Mouse (Mus musculus): ENCODE measurements at regions not wholly inside any gene's neighbourhood (a gene's known extent, or its start where the extent isn't known, plus 50 kb on each side); places are given as distances from the start of the nearest gene placed in this dataset.

DNA sequence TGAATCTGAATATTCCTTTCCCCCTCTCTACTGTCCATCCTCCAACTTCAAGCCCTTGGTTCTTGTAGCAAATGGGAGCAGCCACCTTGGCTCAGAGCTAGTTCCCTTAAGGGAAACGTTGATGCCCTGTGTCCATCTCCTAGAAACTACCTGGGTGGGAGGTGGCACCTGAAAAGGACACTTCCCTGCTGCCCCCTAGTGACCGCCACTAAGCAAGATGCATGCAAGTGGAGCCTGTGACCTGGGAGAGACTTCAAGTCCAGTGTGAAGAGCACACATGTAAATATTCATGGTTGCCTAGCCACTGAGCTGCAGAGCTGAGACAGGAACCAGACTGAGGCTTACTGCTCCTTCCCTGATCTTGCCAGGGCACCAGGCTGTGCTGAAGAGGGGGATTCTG lies 238.1 kb downstream of the Cdh26 start:
- DNase-seq: no peak

DNA sequence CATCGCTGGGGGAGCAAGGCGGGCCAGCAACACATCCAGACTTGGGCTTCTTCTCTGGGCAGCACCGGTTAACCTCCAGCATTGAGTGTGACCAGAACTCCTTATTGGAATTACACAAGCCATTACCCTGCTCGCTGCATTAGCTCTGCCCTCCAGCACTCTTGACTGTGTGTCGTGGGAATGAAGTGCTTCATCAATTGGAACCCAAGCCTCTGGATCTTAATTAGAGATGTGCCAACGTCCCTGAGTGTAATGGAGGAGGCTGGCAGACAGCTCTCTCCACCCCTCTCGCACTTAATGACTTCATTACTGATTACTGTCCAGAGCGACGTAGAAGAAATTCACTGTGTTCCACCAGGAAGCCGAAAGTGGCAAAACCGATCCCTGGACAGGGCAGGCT lies 240.6 kb downstream of the Cdh26 start:
- no peak for DNase-seq

DNA sequence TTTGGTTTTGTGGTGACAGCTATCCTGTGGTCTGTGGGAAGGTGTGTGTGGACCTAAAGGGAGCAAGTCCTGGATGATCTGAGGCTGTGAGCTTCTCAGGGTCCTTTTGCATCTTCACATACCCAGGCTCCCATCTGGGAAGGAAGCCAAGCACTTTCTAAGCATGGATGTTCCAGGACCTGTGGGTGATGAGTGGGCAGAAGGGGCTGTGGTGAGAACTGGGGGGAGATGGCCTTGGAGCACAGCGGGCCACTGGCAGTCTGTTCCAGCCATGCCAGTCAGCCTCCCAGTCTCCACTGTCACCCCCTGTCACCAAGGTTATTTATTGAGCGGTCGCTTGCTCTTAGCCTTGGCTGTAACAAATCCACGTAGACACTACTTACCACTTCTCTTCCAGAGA lies 243.3 kb downstream of the Cdh26 start:
- DNase-seq: no peak

DNA sequence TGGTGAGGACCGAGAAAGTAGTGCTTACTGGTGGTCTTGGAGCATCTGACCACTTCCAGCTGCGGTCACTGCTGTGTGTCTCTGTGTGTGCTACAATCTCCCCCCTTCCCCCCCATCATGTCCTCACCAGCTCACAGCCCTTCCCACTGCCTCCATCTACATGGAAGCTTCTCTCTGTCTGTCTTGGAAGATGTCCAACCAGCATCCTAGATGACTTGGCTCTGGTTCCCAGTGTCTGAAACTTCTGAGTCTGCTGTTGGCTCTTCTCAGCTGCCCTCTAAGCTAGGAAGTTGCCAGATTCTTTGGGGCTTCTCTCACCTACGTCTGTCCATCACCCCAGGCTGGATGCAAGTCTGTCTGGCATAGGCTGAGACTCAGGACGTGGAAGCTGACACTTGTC lies 244.3 kb downstream of the Cdh26 start:
- no peak for DNase-seq

DNA sequence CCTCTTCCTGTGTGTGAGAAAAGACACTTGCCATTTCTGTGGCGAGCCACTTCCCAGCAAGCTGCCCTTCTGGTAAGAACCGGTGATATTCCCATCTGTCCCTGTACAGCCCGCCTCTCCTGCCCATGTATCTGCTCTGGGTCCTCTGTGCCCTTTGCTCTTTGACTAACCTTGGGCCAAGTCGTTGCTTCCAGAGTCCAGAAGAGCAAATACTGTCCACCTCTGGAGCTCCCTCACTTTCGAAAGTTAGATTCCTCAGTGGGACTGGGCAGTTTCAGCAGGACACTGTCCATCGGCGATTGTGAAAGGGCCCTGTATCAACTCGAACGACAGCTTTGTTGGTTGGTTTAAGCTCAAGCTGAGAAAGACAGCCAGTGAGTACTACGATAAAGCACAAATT lies 246.6 kb downstream of the Cdh26 start:
- DNase-seq: no peak

DNA sequence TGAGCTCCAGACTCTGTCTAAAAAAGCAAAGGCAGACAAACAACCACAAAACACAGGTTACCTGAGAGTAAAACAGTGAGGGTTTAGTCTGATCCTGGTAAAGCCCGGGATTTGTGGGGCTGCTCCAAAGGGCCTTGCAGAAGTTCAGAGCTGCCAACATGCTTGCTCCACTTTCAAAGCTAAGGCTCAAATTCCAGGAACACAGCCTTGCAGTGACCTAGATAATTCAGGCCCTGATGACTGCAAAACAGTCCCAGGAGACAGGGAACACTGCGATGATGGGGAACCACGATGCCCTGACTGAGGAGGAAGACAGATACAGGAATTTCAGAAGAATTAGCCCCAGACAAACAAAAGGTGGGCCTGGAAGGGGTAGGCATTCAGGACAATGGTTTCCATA lies 250.0 kb downstream of the Cdh26 start:
- no peak for DNase-seq

DNA sequence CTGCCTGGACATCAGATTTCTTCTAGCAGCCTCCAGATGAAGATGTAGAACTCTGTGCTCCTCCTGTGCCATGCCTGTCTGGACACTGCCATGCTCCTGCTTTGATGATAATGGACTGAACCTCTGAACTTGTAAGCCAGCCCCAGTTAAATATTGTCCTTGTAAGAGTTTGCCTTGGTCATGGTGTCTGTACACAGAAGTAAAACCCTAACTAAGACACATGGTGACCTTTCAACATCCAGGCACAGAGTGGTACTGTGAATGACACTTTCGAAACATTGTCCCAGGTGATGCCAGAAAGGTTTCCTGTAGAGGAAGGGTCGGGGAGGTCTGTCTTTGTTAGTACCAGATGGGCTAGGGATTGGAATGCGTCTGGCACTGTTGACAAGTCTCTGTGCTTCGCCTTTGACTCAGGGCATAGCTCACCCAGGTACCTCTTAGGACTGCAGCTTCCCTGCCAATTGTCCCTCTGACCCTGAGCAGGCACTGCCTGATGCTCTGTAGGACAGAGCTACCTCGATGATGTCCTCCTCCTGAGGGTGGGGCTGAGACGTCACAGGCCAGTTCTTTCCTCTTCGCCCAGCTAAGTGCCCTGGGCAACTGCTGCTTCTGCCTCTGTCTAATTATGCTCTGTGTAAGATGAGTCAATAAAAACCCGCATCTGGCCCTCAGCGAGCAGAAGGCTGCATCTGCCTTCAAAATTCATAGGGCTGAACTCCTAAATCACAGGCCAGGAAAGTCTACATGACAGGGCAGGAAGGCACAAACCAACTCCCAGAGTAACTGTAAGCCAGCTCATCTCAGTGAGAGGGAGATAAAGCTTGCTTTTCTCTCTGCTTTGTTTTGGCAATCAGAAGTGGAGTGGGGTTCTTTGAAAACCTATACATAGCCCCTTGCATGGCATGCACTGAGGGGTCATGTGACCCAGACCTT lies 254.0 kb downstream of the Cdh26 start:
- no peak for DNase-seq

DNA sequence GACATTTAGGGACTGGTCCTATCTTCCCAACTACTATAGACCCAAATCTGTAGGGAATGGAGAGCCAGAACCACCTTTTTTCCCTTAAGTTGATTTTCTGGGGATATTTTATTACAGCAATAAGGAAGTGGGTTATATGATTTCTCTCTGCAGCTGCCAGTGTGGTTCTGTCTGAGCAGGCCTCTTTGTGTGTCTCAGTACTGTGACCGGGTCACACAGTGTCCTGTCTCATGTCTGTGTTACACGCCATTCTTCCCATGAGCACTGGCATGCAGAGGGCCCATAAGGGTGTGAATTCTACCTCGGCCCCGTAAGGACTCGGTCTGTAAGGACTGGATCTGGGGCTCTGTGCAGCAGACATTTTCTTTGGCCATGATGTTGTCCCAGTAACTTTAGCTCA lies 254.9 kb downstream of the Cdh26 start:
- no peak for DNase-seq

DNA sequence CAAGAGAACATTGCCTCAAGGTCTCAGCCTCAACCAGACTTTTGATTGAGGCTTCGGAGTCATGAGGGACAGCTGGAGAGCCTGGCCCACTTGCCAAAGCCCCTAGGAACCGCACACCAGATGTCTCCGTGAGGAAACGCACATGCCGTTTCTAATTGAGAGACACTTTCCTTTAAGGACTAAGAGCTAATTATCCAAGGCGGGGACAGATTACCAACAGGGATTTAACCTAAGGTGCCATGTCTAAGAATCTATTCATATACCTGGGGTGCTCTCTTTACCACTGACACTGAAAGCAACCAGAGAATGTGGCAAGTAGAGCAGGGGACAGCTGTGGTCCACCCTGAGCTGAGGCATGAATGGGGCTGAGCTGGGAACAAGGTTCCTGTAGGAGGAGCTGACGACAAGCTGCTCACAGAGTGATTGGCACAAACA lies 255.9 kb downstream of the Cdh26 start:
- no peak for DNase-seq

DNA sequence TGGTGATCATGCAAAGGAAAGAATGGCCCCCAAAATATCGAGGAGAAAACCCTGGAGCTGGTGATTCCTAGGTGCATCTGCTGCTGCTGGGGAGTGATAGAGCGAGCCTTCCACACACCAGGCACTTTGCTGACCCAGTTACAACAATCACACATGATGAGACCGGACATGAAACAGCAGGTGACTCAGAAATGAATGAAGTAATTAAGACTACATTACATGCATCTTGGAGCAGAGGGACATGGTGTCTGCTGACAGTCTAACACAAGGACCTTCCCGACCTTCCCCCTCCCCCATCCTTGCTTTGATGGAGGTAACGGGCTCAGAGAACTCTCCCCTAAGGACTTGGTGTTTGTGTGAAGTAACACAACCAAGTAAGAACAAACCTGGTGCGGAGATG lies 258.3 kb downstream of the Cdh26 start:
- no peak for DNase-seq

DNA sequence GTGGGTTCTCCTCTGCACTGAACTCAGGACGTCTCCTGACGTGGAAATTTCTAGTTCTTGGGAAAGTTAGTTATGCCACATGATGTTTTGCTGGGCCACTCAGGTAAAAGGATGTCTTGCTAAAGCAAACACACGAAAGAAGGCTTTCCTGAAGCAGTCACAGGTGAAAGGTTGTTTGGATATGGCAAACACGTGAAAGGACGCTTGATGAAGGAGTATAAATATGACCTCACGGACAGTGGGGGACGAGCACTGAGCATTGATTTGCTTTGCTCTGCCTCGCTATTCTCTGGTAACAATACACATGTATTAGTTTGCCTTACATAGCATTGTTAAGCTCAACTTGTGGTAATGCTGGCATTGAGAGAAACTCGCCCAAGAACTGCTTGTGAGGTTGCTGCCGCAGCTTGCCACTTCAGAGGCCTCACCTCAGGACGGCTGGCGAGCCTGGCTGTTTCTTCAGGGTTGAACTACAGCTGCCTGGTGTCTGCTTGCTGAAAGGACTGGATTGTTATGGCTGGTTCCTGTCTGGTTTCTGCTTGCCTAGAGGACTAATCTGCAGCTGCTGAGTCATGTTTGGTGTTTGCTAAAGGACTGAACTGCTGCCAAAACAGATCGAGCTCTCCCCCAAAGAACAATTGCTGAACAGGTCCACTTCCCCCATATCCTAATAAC lies 261.0 kb downstream of the Cdh26 start:
- DNase-seq: peak; percentile 9

DNA sequence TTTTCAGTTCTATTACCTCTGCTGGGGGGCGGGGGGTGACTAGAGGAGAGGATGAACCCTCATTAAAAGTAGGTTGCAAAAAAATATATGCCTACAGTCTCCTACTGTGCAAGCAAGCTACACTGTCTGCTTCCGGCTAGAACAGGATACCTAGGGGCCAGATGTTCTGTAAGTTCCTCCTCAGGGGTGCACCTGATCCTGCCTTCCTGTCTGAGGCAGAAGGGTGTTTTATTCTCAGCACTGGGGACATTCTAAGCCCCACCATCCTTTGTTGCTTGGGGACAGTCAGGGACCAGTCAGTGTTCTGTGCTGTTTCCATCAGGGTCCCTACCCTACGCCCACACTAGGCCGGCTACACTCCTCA lies 261.5 kb downstream of the Cdh26 start:
- DNase-seq: no peak

DNA sequence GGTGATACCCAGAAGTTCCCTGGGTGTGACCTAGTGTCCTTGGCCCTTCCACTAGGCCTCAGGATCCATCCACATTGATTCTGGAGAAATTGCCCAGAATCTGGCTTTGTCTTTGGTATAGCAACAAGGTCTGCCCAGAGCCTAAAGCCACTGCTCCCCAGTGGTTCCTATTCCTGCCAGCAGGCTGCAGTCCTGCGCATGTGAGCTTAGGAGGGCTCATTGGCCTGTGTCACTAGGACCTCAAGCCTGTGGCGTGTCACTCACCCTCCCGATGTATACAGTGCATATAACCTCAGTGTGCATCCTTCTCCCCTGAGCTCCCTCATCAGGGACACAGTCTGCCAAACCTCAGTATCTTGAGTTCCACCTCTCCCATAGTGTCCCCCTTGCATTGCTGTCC lies 261.9 kb downstream of the Cdh26 start:
- DNase-seq: no peak

DNA sequence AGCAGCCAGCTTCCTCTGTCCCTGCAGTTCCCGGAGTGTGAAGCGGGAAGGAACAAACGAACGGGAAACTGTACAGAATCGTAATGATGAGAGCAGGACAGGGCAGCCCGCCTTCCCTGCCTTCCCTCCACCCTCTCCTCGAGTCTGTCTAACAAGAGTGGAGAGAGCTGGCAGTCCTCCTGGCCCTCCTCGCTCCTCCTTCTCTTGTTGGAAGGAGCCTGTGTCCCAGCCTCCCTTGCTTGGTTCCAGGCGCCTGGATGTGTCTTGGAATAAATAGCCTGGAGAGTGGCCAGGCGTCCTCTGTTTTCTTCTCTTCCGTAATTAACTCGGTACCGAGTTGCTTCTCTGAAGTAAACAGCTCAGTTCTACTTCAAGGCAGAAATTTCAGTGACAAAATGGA lies 268.3 kb downstream of the Cdh26 start:
- peak; percentile 76 for DNase-seq

DNA sequence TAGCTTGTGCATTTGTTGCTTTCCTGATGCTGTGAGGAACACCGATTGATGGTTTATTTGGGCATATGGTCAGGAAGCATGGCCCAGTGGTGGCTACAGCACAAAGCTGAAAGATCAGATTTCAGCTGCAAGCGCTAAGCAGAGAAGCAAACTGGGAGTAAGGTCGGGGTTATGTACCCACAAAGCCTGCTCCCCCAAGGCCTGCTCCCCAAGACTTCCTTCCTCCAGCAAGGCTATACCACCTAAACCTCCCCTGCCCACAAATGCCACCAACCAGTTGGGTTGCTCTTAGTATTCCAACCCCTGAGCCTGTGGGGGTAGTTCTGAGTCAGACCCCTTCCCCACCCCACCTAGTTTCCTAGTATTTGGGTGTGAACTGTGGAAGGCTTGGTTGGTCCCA lies 270.5 kb downstream of the Cdh26 start:
- no peak for DNase-seq

DNA sequence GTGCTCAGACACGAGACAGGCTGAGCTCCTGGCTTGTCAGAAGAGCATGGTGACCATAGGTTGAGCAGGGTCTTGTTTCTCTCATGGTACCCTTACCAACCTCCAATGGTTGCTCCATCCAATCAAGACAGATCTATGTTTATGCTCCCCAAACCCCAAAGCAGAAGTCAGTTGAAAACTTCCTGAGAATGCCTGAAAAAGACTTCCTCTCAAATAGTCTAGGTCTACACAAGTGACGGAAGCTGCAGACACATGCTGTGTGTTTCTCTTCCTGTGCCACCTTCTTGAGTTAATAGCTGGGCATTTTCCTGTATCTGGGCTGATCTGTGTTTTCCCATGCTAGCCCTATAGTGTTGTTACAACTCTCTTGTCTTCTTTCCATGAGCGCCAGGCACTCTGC lies 274.2 kb downstream of the Cdh26 start:
- no peak for DNase-seq

DNA sequence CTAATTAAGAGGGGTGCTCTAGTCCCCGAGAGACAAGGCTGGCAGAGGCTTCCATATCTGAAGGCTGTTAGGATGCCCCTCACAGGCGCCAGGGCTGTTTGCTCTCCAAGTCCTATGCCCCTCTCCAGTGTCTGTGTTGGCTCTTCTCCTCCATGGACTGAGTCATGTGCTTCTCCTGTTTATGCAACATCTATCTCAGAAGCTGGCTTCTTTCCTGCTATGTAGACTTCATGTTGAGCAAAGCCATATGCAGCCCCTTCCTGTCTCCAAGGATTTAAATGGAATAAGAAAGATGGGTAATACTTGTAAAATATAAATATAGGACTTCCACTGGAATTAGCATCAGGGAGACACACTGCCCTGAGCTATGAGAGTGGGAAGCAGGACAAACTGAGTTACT lies 278.3 kb downstream of the Cdh26 start:
- DNase-seq: no peak

DNA sequence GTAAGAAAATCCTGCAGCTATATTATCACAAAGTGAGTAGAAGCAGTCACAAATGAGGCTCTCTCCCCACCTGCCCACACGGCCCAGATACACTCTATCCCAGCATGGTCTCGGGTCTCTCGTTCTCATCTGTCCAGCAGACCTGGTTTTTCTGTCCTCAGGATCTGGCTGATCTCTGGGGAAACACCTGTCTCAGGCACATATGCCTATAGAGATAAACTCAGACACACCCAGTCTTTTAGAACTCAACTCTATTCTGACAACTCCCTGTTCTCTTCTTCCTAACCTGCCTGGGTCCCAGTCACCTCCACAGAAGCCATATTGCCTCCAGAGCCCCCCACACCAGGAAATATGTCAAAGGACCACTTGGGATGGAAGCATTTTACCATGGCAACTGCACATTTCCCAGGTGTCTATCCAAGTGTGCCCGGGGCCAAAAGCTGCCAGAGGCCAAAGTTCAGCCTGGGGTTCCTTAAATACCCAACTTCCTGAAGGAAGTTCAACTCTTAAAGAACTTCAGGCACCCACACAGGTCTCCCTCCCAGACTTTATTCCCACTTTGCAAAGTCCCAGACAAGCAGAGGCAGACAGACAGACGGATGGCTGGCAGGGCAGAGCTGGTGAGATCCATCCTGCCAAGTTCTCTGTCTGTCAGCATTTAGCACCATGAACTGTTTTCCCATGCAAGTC lies 279.0 kb downstream of the Cdh26 start:
- DNase-seq: no peak

DNA sequence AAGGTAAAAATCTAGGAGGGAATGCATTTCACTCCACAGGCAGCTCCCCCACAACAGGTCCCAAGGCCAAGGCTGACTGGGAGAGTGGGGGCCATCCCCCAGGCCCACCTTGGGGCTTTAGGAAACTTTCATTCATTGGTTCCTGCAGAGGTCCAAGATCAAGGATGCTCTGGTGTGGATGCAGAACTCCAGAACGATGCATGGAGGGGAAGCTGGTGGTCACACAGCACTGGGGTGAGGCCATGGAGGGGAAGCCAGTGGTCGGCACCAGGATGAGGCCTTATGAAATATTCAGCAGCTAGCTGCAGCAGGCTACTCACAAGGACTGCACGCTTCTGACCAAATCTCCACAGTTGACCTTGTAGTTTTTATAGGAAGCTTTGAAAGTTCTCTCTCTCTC lies 279.7 kb downstream of the Cdh26 start:
- DNase-seq: no peak

DNA sequence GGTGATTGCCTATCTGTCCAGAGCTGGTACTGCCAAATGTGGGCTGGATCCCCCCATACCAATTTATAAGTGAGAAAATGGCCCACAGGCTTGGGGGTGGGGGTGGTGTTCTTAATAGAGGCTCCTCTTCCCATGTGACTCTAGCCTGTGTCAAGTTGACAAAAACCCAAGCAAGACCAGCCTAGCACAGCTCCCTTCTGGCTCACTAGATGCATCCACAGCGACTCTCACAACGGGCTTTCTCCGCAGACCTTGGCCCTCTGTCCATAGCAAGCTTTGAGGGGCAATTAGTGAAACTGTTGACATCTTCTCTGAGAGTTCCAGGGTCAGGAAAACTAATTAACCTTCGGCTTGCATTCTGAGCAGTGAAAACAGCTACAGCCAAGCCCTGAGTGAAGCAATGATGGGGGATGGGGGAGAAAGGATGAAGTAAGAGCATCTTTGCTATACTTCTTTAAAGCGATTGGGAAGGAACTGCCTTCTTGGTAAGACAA lies 281.3 kb downstream of the Cdh26 start:
- no peak for DNase-seq

DNA sequence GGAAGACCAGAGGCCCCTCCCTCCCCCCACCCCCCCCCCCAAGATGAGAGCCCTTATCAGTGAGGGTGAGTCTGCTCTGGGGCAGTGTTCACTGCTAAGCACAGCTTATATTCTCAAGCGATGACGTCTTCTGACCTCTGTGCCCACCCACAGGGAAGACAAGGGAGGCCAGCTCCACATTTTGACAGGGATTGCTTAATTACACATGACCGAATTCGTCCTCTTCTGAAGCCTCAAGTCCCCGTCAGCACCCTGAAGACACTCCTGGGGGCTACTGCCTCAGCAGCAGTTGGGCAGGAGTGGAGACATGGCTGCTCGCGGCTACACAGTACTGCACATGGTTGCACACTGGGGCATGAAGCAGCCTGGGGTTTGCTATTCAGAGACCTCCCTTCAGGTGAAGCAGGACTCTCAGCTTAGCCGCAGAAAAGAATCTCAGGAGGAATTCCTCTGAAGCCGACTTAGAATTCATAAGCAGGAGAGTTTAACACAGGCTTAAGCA lies 282.1 kb downstream of the Cdh26 start:
- DNase-seq: no peak

DNA sequence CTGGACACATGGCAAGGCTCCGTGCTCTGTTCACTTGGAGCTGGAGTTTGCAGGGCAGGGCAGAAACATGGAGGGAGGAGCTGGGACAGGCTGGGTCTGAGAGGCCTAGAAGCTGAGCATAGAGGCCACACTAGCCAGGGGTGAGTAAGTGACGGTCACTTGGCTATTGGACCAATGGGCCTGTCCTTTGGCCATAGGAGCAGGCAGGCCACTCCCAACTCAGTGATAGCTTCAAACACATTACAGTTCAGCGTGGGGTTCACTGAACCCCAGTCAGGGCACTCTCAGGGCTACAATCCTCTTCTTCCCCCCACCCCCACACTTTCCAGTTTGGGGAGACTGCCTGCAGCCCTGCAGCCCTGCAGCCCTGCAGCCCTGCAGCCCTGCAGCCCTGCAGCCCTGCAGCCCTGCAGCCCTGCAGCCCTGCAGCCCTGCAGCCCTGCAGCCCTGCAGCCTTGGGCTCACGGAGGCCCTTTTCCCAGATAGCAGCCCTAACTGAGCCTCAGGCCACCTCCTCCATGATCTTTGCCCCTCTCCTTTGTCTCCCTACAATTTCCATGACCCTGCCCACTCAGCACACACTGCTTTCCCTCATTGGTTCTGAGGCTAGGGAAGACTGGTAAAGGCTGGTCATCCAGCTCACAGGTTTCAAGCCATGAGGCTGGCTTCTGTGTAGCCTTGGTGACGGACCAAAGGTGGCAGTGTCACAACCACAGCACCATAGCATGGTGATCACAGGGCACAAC lies 285.3 kb downstream of the Cdh26 start:
- DNase-seq: no peak

DNA sequence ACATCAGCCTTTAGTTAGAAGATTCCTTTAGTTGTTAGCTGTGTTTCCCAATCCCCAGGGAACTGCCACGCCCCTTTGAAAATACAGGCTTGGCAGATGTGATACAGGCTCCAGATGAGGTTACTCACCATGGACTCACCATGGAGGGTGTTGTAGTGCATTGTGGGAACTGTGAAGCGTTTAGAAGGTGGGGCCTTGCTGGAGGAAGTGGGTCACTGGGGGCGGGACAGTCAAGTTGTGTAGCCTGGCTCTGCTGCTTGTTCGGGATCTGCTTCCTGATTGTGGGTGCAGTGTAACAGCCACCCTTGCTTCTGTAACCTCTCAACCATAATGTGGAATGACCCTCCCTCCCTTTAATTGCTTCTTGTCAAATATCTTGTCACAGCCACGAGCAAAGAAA lies 287.7 kb downstream of the Cdh26 start:
- no peak for DNase-seq
